Mouse (Mus musculus) forebrain, embryonic 10.5 days (tissue): ENCODE measurements around the gene Ncaph. TPM values are rescaled to one million over a fixed set of nuclear protein-coding genes. Genes with fewer than 3 reads are reported as not detected.
"Not testable (repeated sequence)": the region's sequence is repeated elsewhere in the genome, so short reads cannot be mapped to it uniquely, and the experiment has no call there.

Experiments used
- DNase-seq: peaks from one replicate; pipeline ENCODE4 v3.0.0-alpha.2; 2017; ENCODE audit warnings: low spot score; ENCODE audit errors: extremely low spot score
- H3K27ac ChIP-seq: fragments of 300-500 bp; sonication (generic); 2 replicates; pipeline ENCODE4 v1.5.1; 2016; ENCODE audit warnings: mild to moderate bottlenecking
- H3K27me3 ChIP-seq: fragments of 300-500 bp; sonication (generic); 2 replicates; pipeline ENCODE4 v1.6.1; 2016; ENCODE audit warnings: mild to moderate bottlenecking; ENCODE audit not compliant: poor library complexity, severe bottlenecking
- H3K36me3 ChIP-seq: fragments of 300-500 bp; sonication (generic); replicated peaks from 2 replicates; pipeline ENCODE4 v1.6.1; 2016; ENCODE audit warnings: mild to moderate bottlenecking, moderate library complexity
- H3K4me1 ChIP-seq: fragments of 300-500 bp; sonication (generic); 2 replicates; pipeline ENCODE4 v1.6.1; 2016
- H3K4me3 ChIP-seq: fragments of 300-500 bp; sonication (generic); 2 replicates; pipeline ENCODE4 v1.5.1; 2016; ENCODE audit warnings: mild to moderate bottlenecking, moderate library complexity
- H3K9me3 ChIP-seq: fragments of 300-500 bp; sonication (generic); 2 replicates; pipeline ENCODE4 v1.6.1; 2016; ENCODE audit warnings: mild to moderate bottlenecking, moderate library complexity
- WGBS: fragments of 180-500 bp; shearing (Covaris S2); methylation state at CpG from one replicate; pipeline ENCODE4 v1.1.7; 2016; 5-methylcytosine and 5-hydroxymethylcytosine counted together
- polyA plus RNA-seq: library from polyadenylated mRNA; unstranded; fragments of >200 nt; fragmentation: Nextera tagmentation; extraction: Ambion mirVana; gene quantifications from 2 replicates; pipeline ENCODE4 v1.2.1, GENCODE M21; 2016

The Ncaph gene
- 124 and 126 TPM in 2 replicates for polyA plus RNA-seq

GRCm38 (mm10) chr2:127133621-127134461 lies at the start of gene Ncaph:
Gene Ncaph, minus strand, starts transcription at chr2:127133954.
- WGBS: 1% methylated on average over 57 of the region's 57 CpGs
- Histone ChIP-seq H3K9me3 (no peaks in the 10 kb centered on the region), H3K4me1 (peaks cover 43% of the 10 kb centered on the region), H3K27me3 (no peaks in the 10 kb centered on the region), H3K27ac (peak within 1 kb of the TSS; percentile 98), H3K36me3 (peaks cover 22% of the 10 kb centered on the region), H3K4me3 (peak within 1 kb of the TSS; percentile 78)
- DNase-seq: peak; percentile 96

- WGBS: 2% methylated on average over 17 of the region's 17 CpGs
- Histone ChIP-seq H3K36me3 (no peaks in the 10 kb centered on the region), H3K4me3 (peak overlapping the region; percentile 66), H3K4me1 (peaks cover 14% of the 10 kb centered on the region), H3K27me3 (0 out of 2 replicates have a peak, but pooled peaks cover 5% of the 10 kb centered on the region), H3K9me3 (no peaks in the 10 kb centered on the region), H3K27ac (peak overlapping the region; percentile 92)
- peak; percentile 79 for DNase-seq
These were observed 49.0 kb upstream of the Ncaph start for GRCm38 (mm10) chr2:127182598-127183381.

GRCm38 (mm10) chr2:127166261-127166660 lies 32.5 kb upstream of the Ncaph start:
- H3K36me3 ChIP-seq, H3K27me3 ChIP-seq, DNase-seq, H3K27ac ChIP-seq, H3K4me1 ChIP-seq, H3K9me3 ChIP-seq, H3K4me3 ChIP-seq: not testable (repeated sequence)
- whole genome bisulfite sequencing: 16% methylated on average over 1 of the region's 1 CpGs

- 73% methylated on average over 4 of the region's 4 CpGs for WGBS
These were observed 31.9 kb upstream of the Ncaph start for GRCm38 (mm10) chr2:127165675-127166074.

GRCm38 (mm10) chr2:127145699-127146098 lies 11.9 kb upstream of the Ncaph start:
- WGBS: 91% methylated on average over 3 of the region's 3 CpGs
- no peak overlapping the region for H3K4me3 ChIP-seq
- no peak for DNase-seq
- H3K27me3 ChIP-seq: peaks cover 10% of the 10 kb centered on the region; the same call in 1 of the 2 replicates
- no peaks in the 10 kb centered on the region for H3K9me3 ChIP-seq
- H3K4me1 ChIP-seq: peaks cover 24% of the 10 kb centered on the region
- H3K36me3 ChIP-seq: peaks cover 15% of the 10 kb centered on the region
- no peak overlapping the region for H3K27ac ChIP-seq

More at GRCm38 (mm10) chr2:127165675-127166074, 31.9 kb upstream of the Ncaph start:
- no peaks in the 10 kb centered on the region for H3K27me3 ChIP-seq
- no peak for DNase-seq
- no peaks in the 10 kb centered on the region for H3K4me1 ChIP-seq
- no peaks in the 10 kb centered on the region for H3K9me3 ChIP-seq
- no peaks in the 10 kb centered on the region for H3K36me3 ChIP-seq
- no peak overlapping the region for H3K27ac ChIP-seq
- no peak overlapping the region for H3K4me3 ChIP-seq

GRCm38 (mm10) chr2:127143158-127144063 lies 9.7 kb upstream of the Ncaph start, which contains the start of gene Itpripl1:
Gene Itpripl1, minus strand, starts transcription at chr2:127143442.
- Histone ChIP-seq H3K4me1 (peaks cover 24% of the 10 kb centered on the region), H3K27ac (peak within 1 kb of the TSS; percentile 86), H3K9me3 (peaks cover 3% of the 10 kb centered on the region), H3K36me3 (peaks cover 34% of the 10 kb centered on the region), H3K27me3 (peaks cover 10% of the 10 kb centered on the region; the same call in 1 of the 2 replicates), H3K4me3 (peak within 1 kb of the TSS; percentile 65)
- peak; percentile 71 for DNase-seq
- 4% methylated on average over 31 of the region's 31 CpGs for WGBS

- Histone ChIP-seq H3K9me3 (peaks cover 3% of the 10 kb centered on the region), H3K4me1 (peaks cover 24% of the 10 kb centered on the region), H3K4me3 (peak overlapping the region; percentile 65), H3K36me3 (peaks cover 36% of the 10 kb centered on the region), H3K27ac (peak overlapping the region; percentile 86), H3K27me3 (peaks cover 10% of the 10 kb centered on the region; the same call in 1 of the 2 replicates)
- DNase-seq: no peak
- 16% methylated on average over 6 of the region's 6 CpGs for WGBS
These were observed 8.9 kb upstream of the Ncaph start for GRCm38 (mm10) chr2:127142577-127143157.

- Histone ChIP-seq H3K27me3 (peaks cover 10% of the 10 kb centered on the region; the same call in 1 of the 2 replicates), H3K36me3 (peaks cover 36% of the 10 kb centered on the region), H3K27ac (0 out of 2 replicates have a peak overlapping the region, but pooled peaks have one; percentile 86), H3K4me1 (peaks cover 28% of the 10 kb centered on the region), H3K9me3 (peaks cover 3% of the 10 kb centered on the region), H3K4me3 (peak overlapping the region; percentile 65; the same call in 1 of the 2 replicates)
- no peak for DNase-seq
- WGBS: 90% methylated on average over 10 of the region's 10 CpGs
These were observed 8.3 kb upstream of the Ncaph start for GRCm38 (mm10) chr2:127142031-127142430.

GRCm38 (mm10) chr2:127140011-127140410 lies 6.3 kb upstream of the Ncaph start:
- Histone ChIP-seq H3K4me3 (no peak overlapping the region), H3K9me3 (peaks cover 3% of the 10 kb centered on the region), H3K4me1 (peaks cover 36% of the 10 kb centered on the region), H3K27me3 (peaks cover 10% of the 10 kb centered on the region; the same call in 1 of the 2 replicates), H3K27ac (no peak overlapping the region), H3K36me3 (peaks cover 36% of the 10 kb centered on the region)
- no peak for DNase-seq
- 95% methylated on average over 7 of the region's 7 CpGs for WGBS

GRCm38 (mm10) chr2:127139605-127140004 lies 5.9 kb upstream of the Ncaph start:
- Histone ChIP-seq H3K27me3 (peaks cover 10% of the 10 kb centered on the region; the same call in 1 of the 2 replicates), H3K4me1 (peaks cover 37% of the 10 kb centered on the region), H3K27ac (no peak overlapping the region), H3K4me3 (no peak overlapping the region), H3K36me3 (peaks cover 36% of the 10 kb centered on the region), H3K9me3 (peaks cover 3% of the 10 kb centered on the region)
- WGBS: 97% methylated on average over 1 of the region's 1 CpGs
- DNase-seq: no peak

- 95% methylated on average over 8 of the region's 8 CpGs for WGBS
- H3K4me3 ChIP-seq: no peak overlapping the region
- DNase-seq: no peak
These were observed 5.3 kb upstream of the Ncaph start for GRCm38 (mm10) chr2:127139094-127139493.

More at GRCm38 (mm10) chr2:127139094-127139493, 5.3 kb upstream of the Ncaph start:
- Histone ChIP-seq H3K36me3 (peaks cover 36% of the 10 kb centered on the region), H3K4me1 (peaks cover 43% of the 10 kb centered on the region), H3K27ac (no peak overlapping the region), H3K9me3 (peaks cover 3% of the 10 kb centered on the region), H3K27me3 (peaks cover 5% of the 10 kb centered on the region; the same call in 1 of the 2 replicates)
